Mouse (Mus musculus) adrenal gland, postnatal 36 days (tissue): ENCODE measurements at regions not wholly inside any gene's neighbourhood (a gene's known extent, or its start where the extent isn't known, plus 50 kb on each side); places are given as distances from the start of the nearest gene placed in this dataset.

Source experiments
- DNase-seq, 2 experiments: peaks; one replicate each; pipeline ENCODE4 v3.0.0; 2021; ENCODE audit warnings: mixed read lengths in 1 of 2

GRCm38 (mm10) chrX:38710660-38711264, 61.7 kb upstream of the 6030498E09Rik start:
- DNase-seq: no peak

DNA sequence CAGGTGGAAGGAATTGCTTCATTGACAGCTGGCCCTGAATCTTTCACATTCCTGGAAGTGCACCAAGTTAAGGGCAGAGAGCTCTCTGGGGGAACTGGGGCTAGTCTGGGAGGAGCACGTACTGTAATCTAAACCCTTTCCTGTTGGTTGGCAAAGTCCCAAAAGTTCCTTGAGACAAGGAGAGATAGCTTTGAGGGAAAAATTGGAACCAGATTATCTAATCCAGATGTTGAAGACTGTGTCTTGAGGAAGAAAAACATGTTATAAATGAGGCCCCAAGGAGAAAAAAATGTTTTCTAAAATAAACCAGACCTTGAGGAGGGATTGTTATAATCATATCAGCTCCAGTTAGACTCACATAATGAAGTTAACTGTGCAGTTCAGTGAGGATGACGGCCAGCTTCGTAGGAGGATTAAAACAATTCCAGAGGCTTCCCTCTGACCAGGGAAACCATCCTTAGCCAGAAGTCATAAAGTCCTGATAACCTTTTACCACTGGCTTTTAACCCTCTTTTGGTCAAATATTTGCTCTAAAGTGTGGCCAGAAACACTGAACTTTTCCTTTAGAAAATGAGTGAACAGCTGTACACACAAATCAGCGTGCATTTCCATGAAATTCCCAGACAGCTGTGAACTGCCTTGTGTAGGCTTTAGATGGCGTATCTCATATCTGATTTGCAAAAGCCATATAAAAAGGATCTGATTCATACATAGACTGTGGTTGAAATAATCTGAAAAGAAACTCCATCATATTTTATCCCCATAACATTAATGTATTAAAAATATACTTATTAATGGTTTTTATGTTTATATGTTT, 60.8 kb upstream of the 6030498E09Rik start:
- DNase-seq: peak; percentile 5 to 17
